Mouse (Mus musculus): Measurements from ENCODE around the gene Wwox.

- TF ChIP-seq EP300 (IDR thresholded peaks at IDR 0.05; ENCODE audit: low read depth) (no peak), CTCF (IDR thresholded peaks at IDR 0.05; ENCODE audit: low read depth) (no peak)
Measured at GRCm38 (mm10) chr8:114499448-114500144, 60.1 kb downstream of the Wwox start.

All from liver, embryonic 14.5 days (tissue).